Mouse (Mus musculus) C2C12 (cell line): ENCODE results near the gene Slc22a14.

Experiments
- CEBPB ChIP-seq: IDR thresholded peaks from one replicate; pipeline ENCODE4 v1.6.1; 2011; ENCODE audit warnings: low read depth, mild to moderate bottlenecking, control low read depth, moderate library complexity
- CTCF ChIP-seq: IDR thresholded peaks from one replicate; pipeline ENCODE4 v1.5.1; 2011; ENCODE audit not compliant: control insufficient read depth, insufficient read depth, insufficient read length
- FOSL1 ChIP-seq: IDR thresholded peaks from one replicate; pipeline ENCODE4 v1.8.0; 2011; ENCODE audit warnings: mild to moderate bottlenecking, low read length; ENCODE audit not compliant: poor library complexity, insufficient read depth, severe bottlenecking
- MAX ChIP-seq: IDR thresholded peaks from one replicate; pipeline ENCODE4 v1.6.1; 2011; ENCODE audit warnings: mild to moderate bottlenecking, control low read depth
- MYOD1 ChIP-seq: IDR thresholded peaks from one replicate; pipeline ENCODE4 v1.6.1; 2011; ENCODE audit warnings: low read depth; ENCODE audit not compliant: control insufficient read depth, insufficient read length
- MYOG ChIP-seq: IDR thresholded peaks from one replicate; pipeline ENCODE4 v1.6.1; 2011; ENCODE audit not compliant: control insufficient read depth, insufficient read length; ENCODE audit errors: extremely low read depth
- USF1 ChIP-seq: IDR thresholded peaks from one replicate; pipeline ENCODE4 v1.6.1; 2011; ENCODE audit warnings: low read depth, mild to moderate bottlenecking, control low read depth, moderate library complexity

GRCm38 (mm10) chr9:119208998-119209397 lies 156.4 kb downstream of the Slc22a14 start, which contains the start of gene Slc22a13:
- TF ChIP-seq CTCF (no peak), USF1 (no peak), MYOD1 (no peak), CEBPB (no peak), MAX (no peak), MYOG (no peak), FOSL1 (no peak)
